Mouse (Mus musculus) midbrain, postnatal 0 days (tissue): ENCODE data around the gene Foxp1. TPM values are rescaled to one million over a fixed set of nuclear protein-coding genes. Genes with fewer than 3 reads are reported as not detected.

ENCODE experiments used
- ATAC-seq: fragments of 200-750 bp; cut with Nextera tagmentation; 2 replicates; pipeline ENCODE4 v1.8.0; 2017; ENCODE audit warnings: moderate number of reproducible peaks, mild to moderate bottlenecking, moderate TSS enrichment, moderate library complexity; ENCODE audit not compliant: low FRiP score
- DNase-seq: peaks from one replicate; pipeline ENCODE4 v3.0.0-alpha.2; 2015; ENCODE audit warnings: low spot score
- H3K27ac ChIP-seq: fragments of 300-500 bp; sonication (generic); 2 replicates; pipeline ENCODE4 v1.5.1; 2014; ENCODE audit warnings: low read depth, mild to moderate bottlenecking, low read length, mixed read lengths
- H3K27me3 ChIP-seq: fragments of 300-500 bp; sonication (generic); 2 replicates; pipeline ENCODE4 v1.6.1; 2014; ENCODE audit warnings: low read length, control low read depth, mixed read lengths; ENCODE audit not compliant: insufficient read depth
- H3K36me3 ChIP-seq: fragments of 300-500 bp; sonication (generic); 2 replicates; pipeline ENCODE4 v1.6.1; 2014; ENCODE audit warnings: low read length, control low read depth, mixed read lengths; ENCODE audit not compliant: insufficient read depth
- H3K4me1 ChIP-seq: fragments of 300-500 bp; sonication (generic); 2 replicates; pipeline ENCODE4 v1.6.1; 2014; ENCODE audit warnings: mild to moderate bottlenecking, control low read depth, antibody characterized with exemption, low read length, mixed read lengths; ENCODE audit not compliant: insufficient read depth
- H3K4me2 ChIP-seq: fragments of 300-500 bp; sonication (generic); 2 replicates; pipeline ENCODE4 v1.6.1; 2014; ENCODE audit warnings: low read depth, mild to moderate bottlenecking, low read length, mixed read lengths; ENCODE audit not compliant: poor library complexity, severe bottlenecking
- H3K4me3 ChIP-seq: fragments of 300-500 bp; sonication (generic); 2 replicates; pipeline ENCODE4 v1.5.1; 2014; ENCODE audit warnings: low read depth, mild to moderate bottlenecking, low read length, moderate library complexity
- H3K9ac ChIP-seq: fragments of 300-500 bp; sonication (generic); replicated peaks from 2 replicates; pipeline ENCODE4 v1.6.1; 2014; ENCODE audit warnings: mild to moderate bottlenecking, low read length, moderate library complexity, mixed read lengths; ENCODE audit not compliant: poor library complexity, severe bottlenecking
- H3K9me3 ChIP-seq: fragments of 300-500 bp; sonication (generic); 2 replicates; pipeline ENCODE4 v1.6.1; 2016; ENCODE audit warnings: low read length, control low read depth
- CTCF ChIP-seq: IDR thresholded peaks from 2 replicates; pipeline ENCODE4 v1.5.1; 2016; ENCODE audit warnings: antibody characterized with exemption, mild to moderate bottlenecking
- WGBS: fragments of 180-500 bp; shearing (Covaris S2); extraction: QIAGEN DNeasy Blood & Tissue Kit; methylation state at CpG from one replicate; pipeline ENCODE4 v1.1.7; 2014; 5-methylcytosine and 5-hydroxymethylcytosine counted together
- polyA plus RNA-seq: library from polyadenylated mRNA; unstranded; fragments of >200 nt; fragmentation: Nextera tagmentation; extraction: Ambion mirVana; gene quantifications from 2 replicates; pipeline ENCODE4 v1.2.1, GENCODE M21; 2015
- total RNA-seq: library from RNA; depleted of rRNA; stranded (reverse); fragments of >200 nt; gene quantifications from 2 replicates; pipeline ENCODE4 v1.2.3, GENCODE M21; 2014

The Foxp1 gene
- total and polyA plus RNA-seq, 2 experiments from 2014 or later, result 71.1 to 74.3 TPM

GRCm38 (mm10) chr6:98973433-98973832 lies 549.1 kb downstream of the Foxp1 start:
- ATAC-seq, result no peak
- no peaks in the 10 kb centered on the region for H3K9me3 ChIP-seq
- 0 out of 2 replicates have a peak, but pooled peaks cover 3% of the 10 kb centered on the region for H3K36me3 ChIP-seq
- WGBS, result 84% methylated on average over 5 of the region's 5 CpGs
- no peak for TF ChIP-seq CTCF
- H3K9ac ChIP-seq, result no peak overlapping the region
- H3K4me2 ChIP-seq, result no peak overlapping the region
- H3K4me3 ChIP-seq, result no peak overlapping the region
- no peak for DNase-seq
- H3K27ac ChIP-seq, result no peak overlapping the region
- no peaks in the 10 kb centered on the region for H3K27me3 ChIP-seq
- H3K4me1 ChIP-seq, result no peaks in the 10 kb centered on the region

GRCm38 (mm10) chr6:98972404-98972803 lies 550.1 kb downstream of the Foxp1 start:
- WGBS, result 77% methylated on average over 7 of the region's 7 CpGs
- H3K27me3 ChIP-seq, result no peaks in the 10 kb centered on the region
- no peak for TF ChIP-seq CTCF

GRCm38 (mm10) chr6:98959333-98959732 lies 563.2 kb downstream of the Foxp1 start:
- Histone ChIP-seq H3K4me2 (no peak overlapping the region), H3K27me3 (no peaks in the 10 kb centered on the region), H3K4me1 (no peaks in the 10 kb centered on the region), H3K9ac (no peak overlapping the region), H3K4me3 (no peak overlapping the region), H3K27ac (no peak overlapping the region), H3K9me3 (no peaks in the 10 kb centered on the region), H3K36me3 (no peaks in the 10 kb centered on the region)
- no peak for DNase-seq
- WGBS, result 88% methylated on average over 6 of the region's 6 CpGs
- TF ChIP-seq CTCF, result no peak
- ATAC-seq, result no peak

More at GRCm38 (mm10) chr6:98972404-98972803, 550.1 kb downstream of the Foxp1 start:
- no peak overlapping the region for H3K9ac ChIP-seq
- DNase-seq (no peak), ATAC-seq (no peak)
- no peak overlapping the region for H3K27ac ChIP-seq
- H3K4me3 ChIP-seq, result no peak overlapping the region
- H3K36me3 ChIP-seq, result 0 out of 2 replicates have a peak, but pooled peaks cover 3% of the 10 kb centered on the region
- no peaks in the 10 kb centered on the region for H3K4me1 ChIP-seq
- no peak overlapping the region for H3K4me2 ChIP-seq
- no peaks in the 10 kb centered on the region for H3K9me3 ChIP-seq

- Histone ChIP-seq H3K27ac (no peak overlapping the region), H3K27me3 (no peaks in the 10 kb centered on the region), H3K4me2 (no peak overlapping the region), H3K9ac (no peak overlapping the region), H3K4me1 (no peaks in the 10 kb centered on the region), H3K36me3 (no peaks in the 10 kb centered on the region), H3K9me3 (no peaks in the 10 kb centered on the region), H3K4me3 (no peak overlapping the region)
- ATAC-seq, result no peak
- WGBS, result 84% methylated on average over 9 of the region's 9 CpGs
- DNase-seq, result no peak
- no peak for TF ChIP-seq CTCF
These were observed 565.9 kb downstream of the Foxp1 start for GRCm38 (mm10) chr6:98956522-98957169.

- ATAC-seq (no peak), DNase-seq (no peak)
- Histone ChIP-seq H3K36me3 (no peaks in the 10 kb centered on the region), H3K27me3 (no peaks in the 10 kb centered on the region), H3K4me1 (no peaks in the 10 kb centered on the region), H3K4me2 (no peak overlapping the region), H3K4me3 (no peak overlapping the region), H3K27ac (no peak overlapping the region), H3K9me3 (no peaks in the 10 kb centered on the region), H3K9ac (no peak overlapping the region)
- TF ChIP-seq CTCF, result no peak
- 70% methylated on average over 6 of the region's 6 CpGs for WGBS
These were observed 566.8 kb downstream of the Foxp1 start for GRCm38 (mm10) chr6:98955706-98956105.

- DNase-seq (no peak), ATAC-seq (no peak)
- H3K9ac ChIP-seq, result no peak overlapping the region
- WGBS, result 99% methylated on average over 5 of the region's 5 CpGs
- no peak overlapping the region for H3K4me3 ChIP-seq
- H3K4me2 ChIP-seq, result no peak overlapping the region
- H3K36me3 ChIP-seq, result no peaks in the 10 kb centered on the region
- H3K4me1 ChIP-seq, result peaks cover 3% of the 10 kb centered on the region; the same call in 1 of the 2 replicates
- no peaks in the 10 kb centered on the region for H3K9me3 ChIP-seq
- no peak overlapping the region for H3K27ac ChIP-seq
- no peaks in the 10 kb centered on the region for H3K27me3 ChIP-seq
- TF ChIP-seq CTCF, result no peak
These were observed 568.1 kb downstream of the Foxp1 start for GRCm38 (mm10) chr6:98954439-98954838.
